In the genomic region with DNA sequence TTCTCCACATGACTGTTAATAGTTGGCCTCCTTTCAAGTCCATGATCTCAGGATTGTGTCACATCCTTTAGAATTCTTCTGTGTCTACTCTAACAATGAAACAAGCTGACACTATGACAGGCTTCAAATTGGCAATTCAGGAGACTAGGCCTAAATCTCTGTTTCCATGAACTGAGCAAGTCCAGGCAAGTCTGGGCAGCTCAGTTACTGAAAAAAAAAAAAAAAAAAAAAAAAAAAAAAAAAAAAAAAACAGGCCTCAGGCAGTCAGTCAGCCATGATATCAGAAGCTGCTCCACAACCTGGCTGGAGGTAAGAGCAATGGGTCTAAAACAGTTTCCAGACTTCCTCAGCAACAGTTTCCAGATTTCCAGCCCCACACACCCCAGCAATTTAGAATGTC, we compare ENCODE assay signal across 16 mouse cellular contexts.
"Had no signal": no experiment of that assay in that cellular context is flagged by ENCODE, and none has a peak within 500 bp of the region (broad histone marks: within the 10 kb centered on the region; RNA-seq: fewer than 3 reads in every experiment).

No protein-coding gene starts in this region.

- H3K27me3 ChIP-seq: liver, embryonic 15.5 days; lung, embryonic 15.5 days had no signal

- H3K4me1 ChIP-seq: liver, embryonic 15.5 days; lung, embryonic 15.5 days had no signal

- H3K9me3 ChIP-seq: liver, embryonic 15.5 days; lung, embryonic 15.5 days had no signal

- DNase-seq: kidney, postnatal 25 days; layer of hippocampus, adult 9-11 months; lung, adult 18-20 months; lung, postnatal 10 days; lung, postnatal 4 days; midbrain, embryonic 14.5 days; right cerebral cortex, postnatal 14 days; right cerebral cortex, postnatal 4 days; thymus, adult 2 months; thymus, postnatal 14 days; thymus, postnatal 4 days had no signal

- H3K9ac ChIP-seq: liver, embryonic 15.5 days; lung, embryonic 15.5 days had no signal

- H3K4me3 ChIP-seq: layer of hippocampus, adult 2 months; liver, embryonic 15.5 days; lung, embryonic 15.5 days had no signal

- H3K27ac ChIP-seq: kidney, postnatal 0 days; layer of hippocampus, adult 2 months; liver, embryonic 15.5 days; lung, embryonic 15.5 days; stomach, postnatal 0 days had no signal

- H3K36me3 ChIP-seq: liver, embryonic 15.5 days; lung, embryonic 15.5 days had no signal
